Mouse (Mus musculus): ENCODE results near the gene Plscr1. TPM values are rescaled to one million over a fixed set of nuclear protein-coding genes. Genes with fewer than 3 reads are reported as not detected.

Plscr1 gene
- polyA plus RNA-seq, 1 experiment from 2014 or later: 53.0 TPM

DNA sequence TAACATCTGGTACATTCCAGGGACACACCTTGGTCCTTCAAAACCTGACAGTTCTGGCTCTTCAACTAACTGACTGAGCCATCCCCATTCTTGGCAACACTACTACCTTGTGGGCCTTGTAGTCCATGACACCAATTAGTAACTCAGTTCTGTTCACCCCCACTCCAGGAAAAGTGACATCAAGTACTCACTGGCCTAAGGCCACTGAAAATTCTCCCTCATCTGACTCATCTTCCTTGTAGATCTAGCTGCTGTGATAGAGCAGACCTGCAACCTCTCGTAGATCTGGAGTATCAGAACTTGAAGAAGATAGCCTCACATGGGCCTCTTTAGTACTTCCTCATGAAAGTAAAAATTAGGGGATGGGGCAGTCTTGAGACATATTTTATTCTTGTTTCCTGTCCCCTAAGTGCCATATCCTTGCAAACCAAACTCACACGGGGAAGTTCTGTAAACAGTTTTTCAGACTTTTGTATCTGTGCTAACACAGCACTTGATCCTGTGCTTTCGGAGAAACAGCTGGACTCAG lies 23.4 kb upstream of the Plscr1 start:
- H3K27ac ChIP-seq: no peak overlapping the region
- no peak overlapping the region for H3K4me2 ChIP-seq
- no peaks in the 10 kb centered on the region for H3K4me1 ChIP-seq
- no peaks in the 10 kb centered on the region for H3K36me3 ChIP-seq
- WGBS: 52% methylated on average over 3 of the region's 3 CpGs
- H3K27me3 ChIP-seq (replicated peaks): no peaks in the 10 kb centered on the region
- H3K9me3 ChIP-seq: no peaks in the 10 kb centered on the region
- H3K9ac ChIP-seq: no peak overlapping the region
- no peak for ATAC-seq (ENCODE audit: insufficient read depth, low FRiP score, low read depth)
- no peak overlapping the region for H3K4me3 ChIP-seq (replicated peaks)

DNA sequence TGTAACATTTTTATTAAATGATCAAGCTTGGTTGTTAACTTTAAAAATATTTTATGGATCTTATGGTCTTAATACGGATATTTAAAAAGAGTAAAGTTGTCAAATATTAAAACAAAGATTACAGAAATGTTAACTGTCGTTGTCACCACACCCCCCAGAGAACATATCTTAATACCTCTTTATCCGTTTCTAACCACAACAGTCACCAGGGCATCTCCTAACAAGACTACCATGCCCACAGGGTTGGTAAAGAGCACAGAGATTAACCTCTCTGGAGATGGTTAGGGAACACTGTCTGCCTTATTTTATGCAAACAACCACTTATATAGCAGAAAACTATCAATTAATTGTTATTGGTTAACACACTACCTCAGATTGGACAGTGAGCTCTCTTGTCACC lies 22.8 kb upstream of the Plscr1 start:
- H3K4me1 ChIP-seq: no peaks in the 10 kb centered on the region
- no peak overlapping the region for H3K9ac ChIP-seq
- H3K4me3 ChIP-seq (replicated peaks): no peak overlapping the region
- no peaks in the 10 kb centered on the region for H3K9me3 ChIP-seq
- no peak overlapping the region for H3K27ac ChIP-seq
- WGBS: 71% methylated on average over 3 of the region's 3 CpGs
- no peaks in the 10 kb centered on the region for H3K36me3 ChIP-seq
- no peaks in the 10 kb centered on the region for H3K27me3 ChIP-seq (replicated peaks)
- ATAC-seq (ENCODE audit: insufficient read depth, low FRiP score, low read depth): no peak
- H3K4me2 ChIP-seq: no peak overlapping the region

DNA sequence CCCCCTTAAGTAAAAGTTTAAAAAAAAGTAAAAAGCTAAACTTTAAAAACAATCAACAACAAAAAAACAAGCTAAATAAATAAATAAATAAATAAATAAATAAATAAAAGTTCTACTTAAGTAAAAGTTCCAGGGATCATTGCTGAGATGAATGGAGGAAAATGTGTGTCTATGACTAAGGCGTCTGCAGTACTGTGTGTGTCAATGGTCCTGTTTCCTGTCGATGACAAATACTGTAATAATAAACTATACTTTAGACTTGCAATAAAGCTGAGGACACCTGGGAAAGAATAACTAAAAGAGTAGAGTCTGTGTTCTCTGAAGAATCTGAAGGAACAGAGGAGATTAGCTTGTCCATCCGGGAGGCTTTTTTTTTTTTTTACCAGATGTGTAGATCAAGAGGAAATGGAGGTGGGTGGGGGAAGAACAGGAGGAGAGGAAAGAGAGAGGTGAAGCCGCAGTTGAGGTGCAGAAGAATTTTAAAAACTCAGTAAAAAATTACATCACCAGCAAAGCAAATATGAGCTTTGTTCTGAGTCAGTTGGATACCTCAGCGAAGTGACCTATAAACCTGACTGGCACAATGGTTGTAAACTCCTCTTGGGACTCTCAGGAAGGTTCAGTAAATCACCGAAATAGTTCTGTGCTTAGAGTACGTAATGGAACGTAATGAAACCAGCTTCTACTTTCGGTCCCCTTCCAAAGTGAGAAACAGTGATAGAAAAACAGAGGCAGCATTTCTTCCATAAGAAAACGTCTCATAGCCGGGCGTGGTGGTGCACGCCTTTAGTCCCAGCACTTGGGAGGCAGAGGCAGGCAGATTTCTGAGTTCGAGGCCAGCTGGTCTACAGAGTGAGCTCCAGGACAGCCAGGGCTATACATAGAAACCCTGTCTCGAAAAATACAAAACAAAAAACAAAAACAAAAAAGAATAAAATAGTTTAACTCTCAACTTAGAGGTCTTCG lies 20.4 kb upstream of the Plscr1 start:
- 81% methylated on average over 16 of the region's 16 CpGs for WGBS
- no peak overlapping the region for H3K9ac ChIP-seq
- H3K27ac ChIP-seq: no peak overlapping the region
- no peak overlapping the region for H3K4me3 ChIP-seq (replicated peaks)
- no peaks in the 10 kb centered on the region for H3K27me3 ChIP-seq (replicated peaks)
- H3K4me2 ChIP-seq: no peak overlapping the region
- no peaks in the 10 kb centered on the region for H3K4me1 ChIP-seq
- H3K9me3 ChIP-seq: no peaks in the 10 kb centered on the region
- ATAC-seq (ENCODE audit: insufficient read depth, low FRiP score, low read depth): no peak
- no peaks in the 10 kb centered on the region for H3K36me3 ChIP-seq

DNA sequence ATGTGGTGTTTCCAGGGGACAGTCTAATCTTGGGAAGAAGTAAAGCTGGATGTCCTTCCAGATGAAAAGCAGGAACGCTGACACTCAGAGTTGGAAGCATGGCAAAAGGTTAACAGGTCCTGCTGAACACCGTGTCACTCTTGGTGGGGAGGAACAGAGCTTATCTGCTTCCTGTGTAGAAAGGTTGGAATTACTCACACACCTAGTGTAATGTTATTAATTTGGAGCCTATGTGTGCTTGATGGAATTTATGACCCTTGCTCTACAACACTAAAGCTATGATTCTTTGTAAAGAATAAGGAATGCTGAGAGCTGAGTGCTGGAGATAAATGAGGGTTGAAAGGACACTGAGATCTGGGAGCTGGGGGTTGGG lies 19.7 kb upstream of the Plscr1 start:
- H3K9me3 ChIP-seq: no peaks in the 10 kb centered on the region
- no peaks in the 10 kb centered on the region for H3K36me3 ChIP-seq
- no peak overlapping the region for H3K4me2 ChIP-seq
- ATAC-seq (ENCODE audit: insufficient read depth, low FRiP score, low read depth): no peak
- 45% methylated on average over 2 of the region's 2 CpGs for WGBS
- H3K27ac ChIP-seq: no peak overlapping the region
- no peaks in the 10 kb centered on the region for H3K4me1 ChIP-seq
- H3K27me3 ChIP-seq (replicated peaks): no peaks in the 10 kb centered on the region
- no peak overlapping the region for H3K4me3 ChIP-seq (replicated peaks)
- H3K9ac ChIP-seq: no peak overlapping the region

DNA sequence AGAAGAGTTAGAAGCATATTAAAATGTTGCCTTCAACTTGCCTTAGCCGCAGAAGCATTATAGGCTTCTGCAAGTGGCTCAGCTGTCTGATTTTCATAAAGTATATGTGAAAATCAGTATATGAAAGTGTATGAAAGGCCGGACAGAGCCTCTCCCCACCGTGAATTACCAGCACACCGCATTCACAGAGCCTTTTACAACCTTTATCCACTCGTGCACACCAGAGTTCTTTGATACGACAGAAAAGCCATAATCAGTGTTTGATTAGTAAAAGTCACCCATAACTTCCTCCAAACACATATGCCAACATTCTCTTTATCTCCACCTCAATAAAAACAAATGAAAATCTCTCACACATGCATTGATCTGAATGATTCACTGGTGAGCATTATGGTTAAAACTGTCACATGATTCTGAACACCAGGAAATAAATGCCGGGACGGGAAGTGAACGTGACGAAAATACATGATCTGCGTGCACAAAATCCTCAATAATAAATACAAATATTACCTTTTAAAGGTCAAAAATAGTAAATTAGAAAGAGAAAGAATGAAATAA lies 14.6 kb upstream of the Plscr1 start:
- 83% methylated on average over 11 of the region's 11 CpGs for WGBS
- Histone ChIP-seq H3K9ac (no peak overlapping the region), H3K4me3 (replicated peaks) (no peak overlapping the region), H3K27me3 (replicated peaks) (no peaks in the 10 kb centered on the region), H3K9me3 (no peaks in the 10 kb centered on the region), H3K27ac (no peak overlapping the region), H3K4me2 (no peak overlapping the region), H3K36me3 (no peaks in the 10 kb centered on the region), H3K4me1 (no peaks in the 10 kb centered on the region)
- ATAC-seq (ENCODE audit: insufficient read depth, low FRiP score, low read depth): no peak

DNA sequence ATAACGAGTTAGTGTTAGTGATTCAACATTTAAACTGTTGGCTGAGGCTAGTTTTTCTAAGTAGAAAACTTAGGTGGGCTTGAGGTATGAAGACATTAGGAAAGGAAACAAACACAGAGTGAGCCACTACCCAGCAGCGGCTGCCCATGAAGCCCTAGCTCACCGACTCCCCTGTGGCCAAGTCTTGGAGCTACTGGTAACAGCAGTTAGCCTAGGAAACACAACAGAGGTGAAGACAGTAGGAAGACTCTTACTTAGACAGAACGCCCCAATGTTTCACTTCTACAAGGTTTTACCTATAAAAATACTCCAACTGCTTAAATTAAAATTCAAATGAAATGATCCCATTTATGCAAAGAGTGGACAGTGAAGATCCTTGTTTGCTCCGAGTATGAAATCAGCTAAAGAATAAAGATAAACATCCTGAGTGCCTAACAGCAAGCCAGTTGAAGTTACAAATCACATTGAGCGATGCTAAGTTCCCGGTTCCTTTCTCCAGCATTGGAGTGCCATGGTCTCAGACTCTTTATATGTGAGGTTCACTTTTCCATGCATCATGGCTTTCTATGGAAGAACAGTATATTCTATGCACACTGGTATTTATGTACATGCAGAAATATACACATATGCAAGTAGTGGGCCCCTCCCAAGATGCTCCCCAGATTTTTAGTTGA lies 640 bp upstream of the Plscr1 start:
- H3K4me1 ChIP-seq: 0 out of 2 replicates have a peak, but pooled peaks cover 6% of the 10 kb centered on the region
- H3K9ac ChIP-seq: no peak overlapping the region
- ATAC-seq (ENCODE audit: insufficient read depth, low FRiP score, low read depth): no peak
- no peaks in the 10 kb centered on the region for H3K9me3 ChIP-seq
- no peaks in the 10 kb centered on the region for H3K36me3 ChIP-seq
- H3K4me2 ChIP-seq: no peak overlapping the region
- no peak overlapping the region for H3K4me3 ChIP-seq (replicated peaks)
- 71% methylated on average over 7 of the region's 7 CpGs for WGBS
- no peak overlapping the region for H3K27ac ChIP-seq
- H3K27me3 ChIP-seq (replicated peaks): no peaks in the 10 kb centered on the region

DNA sequence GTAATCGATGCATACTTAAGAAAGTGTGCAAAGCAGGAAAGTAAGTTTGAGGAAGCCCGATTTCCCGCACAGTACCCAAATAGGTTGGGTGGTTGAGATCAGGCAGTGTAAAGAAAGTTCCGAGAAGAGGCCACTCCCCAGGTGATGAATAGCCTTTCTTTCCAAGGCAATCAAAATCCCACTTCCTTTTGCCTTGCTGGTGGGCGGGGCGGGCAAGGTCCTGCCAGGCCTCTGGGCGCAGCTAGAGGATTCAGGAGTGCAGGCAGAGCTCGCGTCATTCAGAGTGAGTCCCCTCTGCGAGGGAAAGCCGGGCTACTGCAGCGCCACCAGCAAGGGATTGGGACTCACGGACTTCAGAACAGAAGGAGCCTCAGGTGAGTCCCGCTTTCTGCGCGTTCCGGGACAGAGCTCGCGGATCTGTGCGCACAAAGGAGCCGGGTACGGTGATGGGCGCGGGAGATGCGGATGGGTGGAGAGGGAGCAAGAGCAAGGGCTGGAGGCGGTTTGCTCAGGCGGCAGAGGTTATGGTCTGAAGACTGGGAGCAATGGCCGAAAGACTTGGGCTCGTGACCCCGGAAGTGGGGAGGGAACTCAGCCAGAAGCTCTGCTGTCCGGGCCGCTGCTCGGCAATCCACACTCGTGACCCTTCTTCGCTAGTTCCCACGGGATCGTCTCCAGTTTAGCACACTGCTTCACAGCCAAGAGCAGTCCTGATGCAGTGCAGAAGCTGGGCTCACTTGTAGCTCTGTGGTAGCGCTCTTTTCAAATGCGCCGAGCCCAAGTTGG lies 630 bp downstream of the Plscr1 start:
- no peaks in the 10 kb centered on the region for H3K36me3 ChIP-seq
- no peaks in the 10 kb centered on the region for H3K9me3 ChIP-seq
- H3K27ac ChIP-seq: peak overlapping the region; percentile 96
- peak overlapping the region; percentile 57 for H3K9ac ChIP-seq
- 0 out of 2 replicates have a peak, but pooled peaks cover 6% of the 10 kb centered on the region for H3K4me1 ChIP-seq
- H3K4me3 ChIP-seq (replicated peaks): peak overlapping the region; percentile 62
- under 1% methylated on average over 40 of the region's 40 CpGs for WGBS
- no peaks in the 10 kb centered on the region for H3K27me3 ChIP-seq (replicated peaks)
- H3K4me2 ChIP-seq: peak overlapping the region; percentile 82
- ATAC-seq (ENCODE audit: insufficient read depth, low FRiP score, low read depth): peak; percentile 94

DNA sequence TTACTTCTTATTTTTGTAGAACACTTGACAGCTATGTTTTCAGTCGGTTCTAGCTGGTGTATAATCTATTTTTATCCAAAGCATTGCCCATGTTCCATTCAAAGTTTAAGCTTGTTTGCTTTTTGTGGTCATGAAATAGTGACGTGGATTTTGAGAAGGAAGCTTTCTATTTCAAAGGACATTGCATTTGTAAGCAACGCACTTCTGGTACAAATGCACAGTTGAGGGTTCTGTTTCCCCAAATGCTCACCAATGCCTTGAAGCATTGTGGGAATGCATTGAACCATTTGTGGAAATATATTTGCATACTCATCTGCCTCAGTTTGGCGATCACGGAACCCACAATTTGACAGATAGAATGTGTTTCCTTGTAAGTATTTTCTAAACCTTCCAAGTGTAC lies 3.2 kb downstream of the Plscr1 start:
- ATAC-seq (ENCODE audit: insufficient read depth, low FRiP score, low read depth): no peak
- Histone ChIP-seq H3K4me3 (replicated peaks) (no peak overlapping the region), H3K9ac (no peak overlapping the region), H3K9me3 (no peaks in the 10 kb centered on the region), H3K36me3 (no peaks in the 10 kb centered on the region; the same call in 1 of the 2 replicates), H3K27ac (no peak overlapping the region), H3K27me3 (replicated peaks) (no peaks in the 10 kb centered on the region), H3K4me1 (0 out of 2 replicates have a peak, but pooled peaks cover 6% of the 10 kb centered on the region), H3K4me2 (no peak overlapping the region)
- 71% methylated on average over 5 of the region's 5 CpGs for WGBS

DNA sequence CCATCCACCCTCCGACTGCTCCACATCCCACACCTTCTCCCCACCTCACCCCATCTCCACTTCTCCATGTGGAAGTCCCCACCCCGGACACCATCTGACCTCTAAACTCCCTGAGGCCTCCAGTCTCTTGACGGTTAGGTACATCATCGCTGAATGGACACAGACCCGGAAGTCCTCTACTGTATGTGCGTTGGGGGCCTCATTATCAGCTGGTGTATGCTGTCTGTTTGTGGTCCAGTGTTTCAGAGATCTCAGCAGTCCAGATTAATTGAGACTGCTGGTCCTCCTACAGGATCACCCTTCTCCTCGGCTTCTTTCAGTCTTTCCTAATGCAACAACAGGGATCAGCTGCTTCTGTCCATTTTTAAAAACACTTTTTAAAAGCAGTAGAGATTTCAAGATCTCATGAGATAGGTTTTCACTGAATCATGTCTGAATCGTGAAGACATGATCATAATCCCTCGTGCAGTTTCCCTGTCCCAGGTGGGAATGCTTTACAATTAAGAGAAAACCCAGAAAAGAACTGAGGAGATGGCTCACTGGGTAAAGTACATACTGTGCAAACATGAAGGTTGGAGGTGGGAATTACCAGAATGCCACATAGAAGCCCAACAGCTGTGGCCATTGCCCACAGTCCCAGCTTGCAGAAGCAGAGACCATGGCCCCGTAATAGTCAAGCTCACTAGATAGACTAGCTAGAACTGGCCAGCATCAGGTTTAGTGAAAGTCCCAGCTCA lies 4.2 kb downstream of the Plscr1 start:
- Histone ChIP-seq H3K4me2 (no peak overlapping the region), H3K9ac (no peak overlapping the region), H3K4me1 (0 out of 2 replicates have a peak, but pooled peaks cover 6% of the 10 kb centered on the region), H3K27me3 (replicated peaks) (no peaks in the 10 kb centered on the region), H3K4me3 (replicated peaks) (no peak overlapping the region), H3K36me3 (no peaks in the 10 kb centered on the region; the same call in 1 of the 2 replicates), H3K9me3 (no peaks in the 10 kb centered on the region), H3K27ac (no peak overlapping the region)
- WGBS: 86% methylated on average over 10 of the region's 10 CpGs
- no peak for ATAC-seq (ENCODE audit: insufficient read depth, low FRiP score, low read depth)

DNA sequence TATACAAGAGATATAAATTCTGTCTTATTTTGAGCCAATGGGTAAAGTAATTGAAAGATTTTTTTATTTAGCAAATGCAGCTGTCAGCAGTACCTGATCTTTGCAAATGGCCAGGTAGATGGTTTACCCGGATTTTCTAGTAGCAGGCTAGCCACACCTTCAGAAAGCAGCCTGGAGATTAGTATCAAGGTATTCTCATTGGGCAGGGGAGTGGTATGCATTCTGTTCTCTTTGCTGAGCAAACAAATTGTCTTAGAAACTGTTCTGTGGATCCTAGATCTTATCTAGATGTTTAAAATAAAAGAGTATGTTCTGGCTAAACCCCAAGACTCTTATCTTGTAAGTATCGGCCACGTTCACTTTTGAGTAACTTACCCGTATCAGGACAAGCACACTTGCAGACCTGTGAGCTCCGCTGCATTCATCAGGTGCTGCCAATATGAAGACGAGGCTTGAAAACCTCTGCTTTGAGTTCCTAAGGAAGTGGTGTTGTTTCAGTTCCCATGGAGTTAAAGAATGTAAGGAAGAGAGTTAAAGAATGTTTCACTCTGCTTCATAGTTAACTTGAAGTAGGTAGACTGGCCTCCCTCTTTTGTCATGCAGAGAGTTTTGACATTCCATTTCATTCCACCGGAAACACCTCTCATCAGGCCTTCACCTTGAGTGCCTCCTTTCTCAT lies 11.1 kb downstream of the Plscr1 start:
- Histone ChIP-seq H3K4me1 (0 out of 2 replicates have a peak, but pooled peaks cover under 1% of the 10 kb centered on the region), H3K27ac (no peak overlapping the region; the same call in 1 of the 2 replicates), H3K9ac (no peak overlapping the region), H3K9me3 (no peaks in the 10 kb centered on the region), H3K27me3 (replicated peaks) (no peaks in the 10 kb centered on the region), H3K36me3 (no peaks in the 10 kb centered on the region; the same call in 1 of the 2 replicates), H3K4me2 (no peak overlapping the region), H3K4me3 (replicated peaks) (no peak overlapping the region)
- 54% methylated on average over 7 of the region's 7 CpGs for WGBS
- ATAC-seq (ENCODE audit: insufficient read depth, low FRiP score, low read depth): peak; percentile 68
